Mouse (Mus musculus) heart, embryonic 10.5 days (tissue): ENCODE results near the gene Hyal2. TPM values are rescaled to one million over a fixed set of nuclear protein-coding genes. Genes with fewer than 3 reads are reported as not detected.

Experiments used
- DNase-seq: peaks from one replicate; pipeline ENCODE4 v3.0.0-alpha.2; 2017; ENCODE audit warnings: low spot score
- H3K27ac ChIP-seq: fragments of 300-500 bp; sonication (generic); 2 replicates; pipeline ENCODE4 v1.5.1; 2016; ENCODE audit warnings: mild to moderate bottlenecking
- H3K27me3 ChIP-seq: fragments of 300-500 bp; sonication (generic); 2 replicates; pipeline ENCODE4 v1.6.1; 2016; ENCODE audit warnings: mild to moderate bottlenecking; ENCODE audit not compliant: poor library complexity, insufficient read depth, severe bottlenecking
- H3K36me3 ChIP-seq: fragments of 300-500 bp; sonication (generic); 2 replicates; pipeline ENCODE4 v1.6.1; 2016; ENCODE audit warnings: mild to moderate bottlenecking, moderate library complexity
- H3K4me1 ChIP-seq: fragments of 300-500 bp; sonication (generic); 2 replicates; pipeline ENCODE4 v1.6.1; 2016; ENCODE audit warnings: mild to moderate bottlenecking
- H3K4me3 ChIP-seq: fragments of 300-500 bp; sonication (generic); 2 replicates; pipeline ENCODE4 v1.5.1; 2016; ENCODE audit warnings: mild to moderate bottlenecking, moderate library complexity
- H3K9me3 ChIP-seq: fragments of 300-500 bp; sonication (generic); 2 replicates; pipeline ENCODE4 v1.6.1; 2016; ENCODE audit warnings: mild to moderate bottlenecking, moderate library complexity
- WGBS: fragments of 180-500 bp; shearing (Covaris S2); methylation state at CpG from one replicate; pipeline ENCODE4 v1.1.7; 2016; 5-methylcytosine and 5-hydroxymethylcytosine counted together
- polyA plus RNA-seq: library from polyadenylated mRNA; unstranded; fragments of >200 nt; fragmentation: Nextera tagmentation; extraction: Ambion mirVana; gene quantifications from 2 replicates; pipeline ENCODE4 v1.2.1, GENCODE M21; 2016

Gene Hyal2
- 116 and 128 TPM in 2 replicates for polyA plus RNA-seq

- DNase-seq: no peak
- Histone ChIP-seq H3K4me3 (peak within 1 kb of the TSS; percentile 81), H3K27me3 (no peaks in the 10 kb centered on the region), H3K9me3 (no peaks in the 10 kb centered on the region), H3K4me1 (peaks cover 75% of the 10 kb centered on the region), H3K36me3 (peaks cover 41% of the 10 kb centered on the region), H3K27ac (peak within 1 kb of the TSS; percentile 97)
- WGBS: 6% methylated on average over 18 of the region's 18 CpGs
These were observed at the start of gene Hyal2 for GRCm38 (mm10) chr9:107567702-107568319. Gene Hyal2 (plus strand): TSS chr9:107567945.

GRCm38 (mm10) chr9:107520331-107520730 lies 47.4 kb upstream of the Hyal2 start:
- no peak for DNase-seq
- no peak overlapping the region for H3K4me3 ChIP-seq
- H3K9me3 ChIP-seq: no peaks in the 10 kb centered on the region
- no peak overlapping the region for H3K27ac ChIP-seq
- peaks cover 23% of the 10 kb centered on the region for H3K27me3 ChIP-seq
- H3K4me1 ChIP-seq: peaks cover 42% of the 10 kb centered on the region
- 64% methylated on average over 6 of the region's 6 CpGs for WGBS
- H3K36me3 ChIP-seq: peaks cover 42% of the 10 kb centered on the region; the same call in 1 of the 2 replicates

- H3K27me3 ChIP-seq: peaks cover 32% of the 10 kb centered on the region
These were observed 46.6 kb upstream of the Hyal2 start for GRCm38 (mm10) chr9:107521190-107521589.

GRCm38 (mm10) chr9:107521711-107522399 lies 45.9 kb upstream of the Hyal2 start:
- Histone ChIP-seq H3K9me3 (no peaks in the 10 kb centered on the region), H3K4me1 (peaks cover 51% of the 10 kb centered on the region), H3K27me3 (peaks cover 35% of the 10 kb centered on the region), H3K27ac (peak overlapping the region; percentile 80), H3K36me3 (peaks cover 56% of the 10 kb centered on the region), H3K4me3 (peak overlapping the region; percentile 43)
- 30% methylated on average over 25 of the region's 25 CpGs for WGBS
- DNase-seq: no peak

More at GRCm38 (mm10) chr9:107521190-107521589, 46.6 kb upstream of the Hyal2 start:
- no peak for DNase-seq
- 51% methylated on average over 5 of the region's 5 CpGs for WGBS
- no peaks in the 10 kb centered on the region for H3K9me3 ChIP-seq
- peak overlapping the region; percentile 69; the same call in 1 of the 2 replicates for H3K27ac ChIP-seq
- H3K36me3 ChIP-seq: peaks cover 49% of the 10 kb centered on the region
- no peak overlapping the region for H3K4me3 ChIP-seq
- peaks cover 44% of the 10 kb centered on the region for H3K4me1 ChIP-seq

GRCm38 (mm10) chr9:107522400-107522711 lies 45.4 kb upstream of the Hyal2 start:
- peaks cover 40% of the 10 kb centered on the region for H3K27me3 ChIP-seq
- peaks cover 53% of the 10 kb centered on the region for H3K36me3 ChIP-seq
- DNase-seq: no peak
- WGBS: 67% methylated on average over 2 of the region's 2 CpGs
- H3K4me3 ChIP-seq: peak overlapping the region; percentile 43
- peaks cover 56% of the 10 kb centered on the region for H3K4me1 ChIP-seq
- H3K27ac ChIP-seq: peak overlapping the region; percentile 80
- H3K9me3 ChIP-seq: no peaks in the 10 kb centered on the region

- peak overlapping the region; percentile 58 for H3K4me3 ChIP-seq
- H3K27ac ChIP-seq: peak overlapping the region; percentile 44; the same call in 1 of the 2 replicates
- peaks cover 55% of the 10 kb centered on the region for H3K27me3 ChIP-seq
- peak; percentile 94 for DNase-seq
- WGBS: 9% methylated on average over 44 of the region's 44 CpGs
- H3K36me3 ChIP-seq: peaks cover 37% of the 10 kb centered on the region
- peaks cover 49% of the 10 kb centered on the region for H3K4me1 ChIP-seq
- H3K9me3 ChIP-seq: no peaks in the 10 kb centered on the region
These were observed 41.3 kb upstream of the Hyal2 start for GRCm38 (mm10) chr9:107526198-107527026.

GRCm38 (mm10) chr9:107533791-107534407 lies 33.8 kb upstream of the Hyal2 start, which contains the start of gene Tmem115:
Gene Tmem115 (plus strand): TSS chr9:107533945.
- Histone ChIP-seq H3K27ac (peak within 1 kb of the TSS; percentile 92), H3K36me3 (peaks cover 24% of the 10 kb centered on the region), H3K9me3 (no peaks in the 10 kb centered on the region), H3K27me3 (0 out of 2 replicates have a peak, but pooled peaks cover 5% of the 10 kb centered on the region), H3K4me3 (peak within 1 kb of the TSS; percentile 88), H3K4me1 (peaks cover 40% of the 10 kb centered on the region)
- peak; percentile 99 for DNase-seq
- WGBS: under 1% methylated on average over 48 of the region's 48 CpGs

- H3K4me1 ChIP-seq: peaks cover 36% of the 10 kb centered on the region
- 1% methylated on average over 40 of the region's 40 CpGs for WGBS
- peak overlapping the region; percentile 92 for H3K27ac ChIP-seq
- peak overlapping the region; percentile 88 for H3K4me3 ChIP-seq
- no peaks in the 10 kb centered on the region for H3K9me3 ChIP-seq
- H3K27me3 ChIP-seq: 0 out of 2 replicates have a peak, but pooled peaks cover 2% of the 10 kb centered on the region
- DNase-seq: no peak
- peaks cover 31% of the 10 kb centered on the region for H3K36me3 ChIP-seq
These were observed 33.1 kb upstream of the Hyal2 start for GRCm38 (mm10) chr9:107534408-107535202.

GRCm38 (mm10) chr9:107538231-107538630 lies 29.5 kb upstream of the Hyal2 start:
- H3K4me1 ChIP-seq: peaks cover 58% of the 10 kb centered on the region
- no peak overlapping the region for H3K4me3 ChIP-seq
- H3K27me3 ChIP-seq: no peaks in the 10 kb centered on the region
- no peak for DNase-seq
- H3K36me3 ChIP-seq: peaks cover 39% of the 10 kb centered on the region
- no peak overlapping the region for H3K27ac ChIP-seq
- no peaks in the 10 kb centered on the region for H3K9me3 ChIP-seq
- 87% methylated on average over 7 of the region's 7 CpGs for WGBS

- DNase-seq: no peak
- WGBS: 88% methylated on average over 3 of the region's 3 CpGs
- Histone ChIP-seq H3K27ac (no peak overlapping the region), H3K36me3 (peaks cover 44% of the 10 kb centered on the region), H3K27me3 (no peaks in the 10 kb centered on the region), H3K4me3 (no peak overlapping the region), H3K4me1 (peaks cover 60% of the 10 kb centered on the region), H3K9me3 (no peaks in the 10 kb centered on the region)
These were observed 29.0 kb upstream of the Hyal2 start for GRCm38 (mm10) chr9:107538711-107539110.

GRCm38 (mm10) chr9:107539940-107540339 lies 27.8 kb upstream of the Hyal2 start:
- 94% methylated on average over 8 of the region's 8 CpGs for WGBS
- H3K27me3 ChIP-seq: no peaks in the 10 kb centered on the region
- DNase-seq: no peak
- no peak overlapping the region for H3K4me3 ChIP-seq
- peaks cover 55% of the 10 kb centered on the region for H3K36me3 ChIP-seq
- H3K4me1 ChIP-seq: peaks cover 52% of the 10 kb centered on the region
- no peak overlapping the region for H3K27ac ChIP-seq
- no peaks in the 10 kb centered on the region for H3K9me3 ChIP-seq

GRCm38 (mm10) chr9:107540420-107540819 lies 27.3 kb upstream of the Hyal2 start:
- Histone ChIP-seq H3K36me3 (peaks cover 60% of the 10 kb centered on the region), H3K27me3 (no peaks in the 10 kb centered on the region), H3K27ac (no peak overlapping the region), H3K9me3 (no peaks in the 10 kb centered on the region), H3K4me1 (peaks cover 51% of the 10 kb centered on the region), H3K4me3 (no peak overlapping the region)
- 71% methylated on average over 4 of the region's 4 CpGs for WGBS
- DNase-seq: no peak
